Mouse (Mus musculus): ENCODE measurements around the gene Ptdss2. TPM values are rescaled to one million over a fixed set of nuclear protein-coding genes. Genes with fewer than 3 reads are reported as not detected.

Ptdss2 gene
- total and polyA plus RNA-seq, 3 experiments = 16.9 to 44.9 TPM; not detected in 1

DNA sequence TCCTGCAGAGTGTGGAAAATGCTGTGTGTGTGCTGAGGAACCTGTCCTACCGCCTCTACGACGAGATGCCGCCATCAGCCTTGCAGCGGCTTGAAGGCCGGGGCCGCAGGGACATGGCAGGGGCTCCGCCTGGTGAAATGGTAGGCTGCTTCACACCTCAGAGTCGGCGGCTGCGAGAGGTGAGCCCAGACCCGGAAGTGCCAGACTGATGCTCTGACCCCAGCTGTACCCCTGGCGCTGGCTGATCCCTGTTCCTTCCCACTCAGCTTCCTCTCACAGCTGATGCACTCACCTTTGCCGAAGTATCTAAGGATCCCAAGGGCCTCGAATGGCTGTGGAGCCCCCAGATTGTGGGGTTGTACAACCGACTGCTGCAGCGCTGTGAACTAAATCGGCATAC is 33.7 kb upstream of the Ptdss2 start:
- Histone ChIP-seq H3K79me2 (ENCODE audit: control insufficient read depth, insufficient read depth, low read length, poor library complexity) (no peaks in the 10 kb centered on the region), H3K4me1 (ENCODE audit: control insufficient read depth in 1 of 2, insufficient read depth in 2 of 2, low read length in 2 of 2) (peaks cover 0 to 4% of the 10 kb centered on the region in 2 experiments; a peak in 2 of 4 replicates), H3K4me3 (ENCODE audit: control insufficient read depth in 1 of 2, insufficient read depth in 1 of 2, low read depth in 2 of 2, low read length in 2 of 2) (no peak overlapping the region), H3K27me3 (ENCODE audit: control insufficient read depth in 1 of 2, insufficient read depth in 2 of 2, low read length in 2 of 2) (no peaks in the 10 kb centered on the region), H3K36me3 (ENCODE audit: control insufficient read depth in 1 of 2, insufficient read depth in 2 of 2, low read length in 2 of 2) (peaks cover 0 to 3% of the 10 kb centered on the region in 2 experiments; a peak in 2 of 4 replicates), H3K9me3 (replicated peaks; ENCODE audit: insufficient read depth, low read length) (no peaks in the 10 kb centered on the region), H3K9ac (ENCODE audit: control insufficient read depth, low read depth, low read length, poor library complexity, severe bottlenecking) (no peak overlapping the region), H3K27ac (ENCODE audit: control insufficient read depth, low read depth, low read length) (no peak overlapping the region)
- no peak for DNase-seq (ENCODE audit: low read depth, low spot score)
- TF ChIP-seq MEF2A (IDR thresholded peaks at IDR 0.05; ENCODE audit: extremely low read depth, insufficient replicate concordance, low read depth, low read length, poor library complexity, severe bottlenecking) (no peak), TCF12 (IDR thresholded peaks at IDR 0.05; ENCODE audit: low read depth, low read length) (no peak), MAZ (IDR thresholded peaks at IDR 0.05; ENCODE audit: low read depth, low read length) (no peak), USF2 (IDR thresholded peaks at IDR 0.05; ENCODE audit: borderline replicate concordance in 1 of 2, insufficient read depth in 1 of 2, low read depth in 1 of 2, low read length in 2 of 2) (no peak), ZNF384 (IDR thresholded peaks at IDR 0.05; ENCODE audit: low read depth, low read length) (no peak), RCOR1 (IDR thresholded peaks at IDR 0.05; ENCODE audit: low read depth, low read length) (no peak), CTCF (IDR thresholded peaks at IDR 0.05 in 2 of 3, conservative IDR thresholded peaks at IDR 0.05 in 1 of 3; ENCODE audit: control insufficient read depth in 1 of 3, insufficient read depth in 1 of 3, low read depth in 2 of 3, low read length in 3 of 3, poor library complexity in 1 of 3, severe bottlenecking in 1 of 3) (no peak), NELFE (IDR thresholded peaks at IDR 0.05; ENCODE audit: low read depth, low read length) (no peak), POLR2AphosphoS2 (IDR thresholded peaks at IDR 0.05; ENCODE audit: low read length) (no peak), GATA1 (IDR thresholded peaks at IDR 0.05; ENCODE audit: low read depth, low read length) (no peak), TAL1 (IDR thresholded peaks at IDR 0.05; ENCODE audit: low read length) (no peak)

DNA sequence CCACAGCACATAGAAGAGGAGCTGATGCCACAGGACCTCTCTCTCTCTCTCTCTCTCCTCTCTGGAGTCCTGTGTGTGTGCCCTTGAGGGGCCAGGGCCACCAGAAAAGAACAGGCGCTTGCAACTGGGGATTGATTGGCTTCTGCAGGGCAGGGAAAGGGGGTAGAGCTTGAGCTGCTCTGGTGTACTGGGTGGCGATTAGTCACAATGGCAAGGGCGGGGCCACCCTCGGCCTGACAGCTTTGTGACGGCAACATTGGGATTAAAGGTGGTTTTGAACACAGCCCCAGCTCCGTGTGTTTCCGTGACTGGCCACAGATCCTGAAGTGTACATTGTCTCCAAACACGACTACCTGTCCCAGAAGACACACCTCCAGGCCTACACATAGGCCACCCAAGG is 32.0 kb upstream of the Ptdss2 start:
- Histone ChIP-seq H3K27me3 (ENCODE audit: control insufficient read depth in 1 of 2, insufficient read depth in 2 of 2, low read length in 2 of 2) (no peaks in the 10 kb centered on the region), H3K79me2 (ENCODE audit: control insufficient read depth, insufficient read depth, low read length, poor library complexity) (no peaks in the 10 kb centered on the region), H3K9me3 (replicated peaks; ENCODE audit: insufficient read depth, low read length) (no peaks in the 10 kb centered on the region), H3K4me3 (ENCODE audit: control insufficient read depth in 1 of 2, insufficient read depth in 1 of 2, low read depth in 2 of 2, low read length in 2 of 2) (no peak overlapping the region), H3K4me1 (ENCODE audit: control insufficient read depth in 1 of 2, insufficient read depth in 2 of 2, low read length in 2 of 2) (peaks cover 0 to 4% of the 10 kb centered on the region in 2 experiments; a peak in 2 of 4 replicates), H3K36me3 (ENCODE audit: control insufficient read depth in 1 of 2, insufficient read depth in 2 of 2, low read length in 2 of 2) (peaks cover 0 to 3% of the 10 kb centered on the region in 2 experiments; a peak in 2 of 4 replicates), H3K9ac (ENCODE audit: control insufficient read depth, low read depth, low read length, poor library complexity, severe bottlenecking) (no peak overlapping the region), H3K27ac (ENCODE audit: control insufficient read depth, low read depth, low read length) (no peak overlapping the region)
- TF ChIP-seq HCFC1 (IDR thresholded peaks at IDR 0.05; ENCODE audit: low read depth, low read length) (no peak), SIN3A (IDR thresholded peaks at IDR 0.05; ENCODE audit: low read length) (no peak), POLR2A (IDR thresholded peaks at IDR 0.05; ENCODE audit: control insufficient read depth in 1 of 2, insufficient read depth in 1 of 2, low read depth in 1 of 2, low read length in 2 of 2, poor library complexity in 1 of 2) (no peak), CHD2 (IDR thresholded peaks at IDR 0.05; ENCODE audit: low read length) (no peak), MEF2A (IDR thresholded peaks at IDR 0.05; ENCODE audit: extremely low read depth, insufficient replicate concordance, low read depth, low read length, poor library complexity, severe bottlenecking) (no peak)
- DNase-seq (ENCODE audit: low read depth, low spot score) = no peak

Measured in MEL (cell line).